Mouse (Mus musculus): ENCODE results near the gene Scn3a.

DNA sequence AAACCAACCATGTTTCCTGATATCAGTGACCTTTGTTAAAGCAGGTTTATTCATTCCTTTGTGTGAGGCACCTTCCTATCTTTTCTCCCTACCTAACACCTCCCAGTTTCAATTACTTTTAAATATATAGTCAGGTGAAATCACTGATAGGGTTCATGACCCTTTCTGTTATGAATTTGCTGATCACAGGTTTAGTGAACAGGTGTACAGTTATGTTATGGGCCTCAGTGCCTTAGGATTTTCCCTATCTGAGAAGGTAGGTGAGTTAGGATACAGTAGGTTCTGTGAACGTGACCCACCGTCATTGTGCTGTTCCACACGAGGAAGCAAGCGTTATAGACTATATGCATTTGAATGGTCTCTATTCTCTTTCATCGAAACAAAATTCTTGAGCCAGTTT lies 101.7 kb downstream of the Scn3a start:
- TF ChIP-seq CTCF (IDR thresholded peaks at IDR 0.05; ENCODE audit: insufficient read depth, low read length) (no peak), POLR2A (IDR thresholded peaks at IDR 0.05; ENCODE audit: borderline replicate concordance, extremely low read depth, low read depth, low read length) (no peak)

Measured in lung, adult 2 months (tissue).